Mouse (Mus musculus): ENCODE measurements at regions not wholly inside any gene's neighbourhood (a gene's known extent, or its start where the extent isn't known, plus 50 kb on each side); places are given as distances from the start of the nearest gene placed in this dataset.

GRCm38 (mm10) chr15:42366796-42367195, 2232.6 kb downstream of the 9330182O14Rik start:
- TF ChIP-seq POLR2A (IDR thresholded peaks at IDR 0.05; ENCODE audit: borderline replicate concordance, control insufficient read depth, low read depth, low read length) (no peak), CTCF (IDR thresholded peaks at IDR 0.05; ENCODE audit: control insufficient read depth, insufficient read depth, low read length) (no peak)
